Mouse (Mus musculus) testis, adult 2 months (tissue): ENCODE measurements at regions not wholly inside any gene's neighbourhood (a gene's known extent, or its start where the extent isn't known, plus 50 kb on each side); places are given as distances from the start of the nearest gene placed in this dataset.

Experiments
- CTCF ChIP-seq: fragments of 200-500 bp; IDR thresholded peaks from 2 replicates; pipeline ENCODE4 v1.5.1; 2012; ENCODE audit warnings: low read depth, mild to moderate bottlenecking, inconsistent platforms, low read length, moderate library complexity; ENCODE audit not compliant: control insufficient read depth, insufficient read depth, insufficient replicate concordance
- POLR2A ChIP-seq: fragments of 200-500 bp; IDR thresholded peaks from 2 replicates; pipeline ENCODE4 v1.6.1; 2012; ENCODE audit warnings: low read depth, mild to moderate bottlenecking, inconsistent platforms, low read length, moderate library complexity; ENCODE audit not compliant: control insufficient read depth

GRCm38 (mm10) chr3:38663023-38663422 lies 178.4 kb upstream of the Ankrd50 start:
- TF ChIP-seq CTCF: peak; percentile 83; the same call in 1 of the 2 replicates
- no peak for TF ChIP-seq POLR2A
